Mouse (Mus musculus): ENCODE measurements at regions not wholly inside any gene's neighbourhood (a gene's known extent, or its start where the extent isn't known, plus 50 kb on each side); places are given as distances from the start of the nearest gene placed in this dataset.

GRCm38 (mm10) chr2:72578322-72578721, 102.4 kb downstream of the Cdca7 start:
- no peak for ATAC-seq (ENCODE audit: insufficient number of reproducible peaks, insufficient read depth, low FRiP score, low TSS enrichment, low read depth)
- no peak overlapping the region for H3K4me2 ChIP-seq
- no peaks in the 10 kb centered on the region for H3K9me3 ChIP-seq
- H3K27ac ChIP-seq, result no peak overlapping the region
- WGBS, result 71% methylated on average over 1 of the region's 1 CpGs
- H3K27me3 ChIP-seq, result no peaks in the 10 kb centered on the region
- H3K4me3 ChIP-seq, result no peak overlapping the region
- no peaks in the 10 kb centered on the region for H3K36me3 ChIP-seq
- H3K9ac ChIP-seq, result no peak overlapping the region
- H3K4me1 ChIP-seq, result no peaks in the 10 kb centered on the region

GRCm38 (mm10) chr2:72581136-72581535, 105.2 kb downstream of the Cdca7 start:
- Histone ChIP-seq H3K4me3 (no peak overlapping the region), H3K27ac (no peak overlapping the region), H3K4me1 (no peaks in the 10 kb centered on the region), H3K4me2 (no peak overlapping the region), H3K27me3 (no peaks in the 10 kb centered on the region), H3K36me3 (no peaks in the 10 kb centered on the region), H3K9me3 (peaks cover 5% of the 10 kb centered on the region; the same call in 1 of the 2 replicates), H3K9ac (no peak overlapping the region)
- 80% methylated on average over 6 of the region's 6 CpGs for WGBS
- ATAC-seq (ENCODE audit: insufficient number of reproducible peaks, insufficient read depth, low FRiP score, low TSS enrichment, low read depth), result no peak

DNA sequence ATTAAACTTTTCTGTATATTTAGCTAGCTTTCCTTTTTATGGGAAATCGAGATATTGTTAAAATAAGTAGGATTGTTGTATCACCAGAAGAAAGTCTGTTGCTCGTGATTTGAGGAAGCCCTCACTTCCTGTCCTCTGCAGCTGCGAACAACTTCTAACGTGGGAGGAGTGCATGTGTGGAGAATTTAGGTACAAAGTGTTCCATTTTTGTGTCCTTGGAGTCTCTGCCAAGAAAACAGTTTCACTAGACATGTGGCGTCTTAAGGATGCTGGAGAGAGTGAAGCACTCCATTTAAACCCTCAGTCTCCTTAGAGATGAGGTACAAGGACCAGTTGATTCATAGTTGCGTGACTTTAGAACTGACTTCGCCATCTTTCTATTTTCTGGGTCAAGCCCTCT, 112.9 kb downstream of the Cdca7 start:
- Histone ChIP-seq H3K27ac (no peak overlapping the region), H3K36me3 (no peaks in the 10 kb centered on the region)
- no peak for ATAC-seq (ENCODE audit: insufficient number of reproducible peaks, insufficient read depth, low FRiP score, low TSS enrichment, low read depth)

GRCm38 (mm10) chr2:72592011-72592410, 116.1 kb downstream of the Cdca7 start:
- ATAC-seq (ENCODE audit: insufficient number of reproducible peaks, insufficient read depth, low FRiP score, low TSS enrichment, low read depth), result no peak
- H3K27me3 ChIP-seq, result no peaks in the 10 kb centered on the region
- 65% methylated on average over 3 of the region's 3 CpGs for WGBS

More for the DNA sequence above, 112.9 kb downstream of the Cdca7 start:
- peaks cover 5% of the 10 kb centered on the region; the same call in 1 of the 2 replicates for H3K9me3 ChIP-seq
- H3K4me3 ChIP-seq, result no peak overlapping the region
- H3K9ac ChIP-seq, result no peak overlapping the region
- 67% methylated on average over 7 of the region's 7 CpGs for WGBS
- no peaks in the 10 kb centered on the region for H3K27me3 ChIP-seq
- no peak overlapping the region for H3K4me2 ChIP-seq
- no peaks in the 10 kb centered on the region for H3K4me1 ChIP-seq

DNA sequence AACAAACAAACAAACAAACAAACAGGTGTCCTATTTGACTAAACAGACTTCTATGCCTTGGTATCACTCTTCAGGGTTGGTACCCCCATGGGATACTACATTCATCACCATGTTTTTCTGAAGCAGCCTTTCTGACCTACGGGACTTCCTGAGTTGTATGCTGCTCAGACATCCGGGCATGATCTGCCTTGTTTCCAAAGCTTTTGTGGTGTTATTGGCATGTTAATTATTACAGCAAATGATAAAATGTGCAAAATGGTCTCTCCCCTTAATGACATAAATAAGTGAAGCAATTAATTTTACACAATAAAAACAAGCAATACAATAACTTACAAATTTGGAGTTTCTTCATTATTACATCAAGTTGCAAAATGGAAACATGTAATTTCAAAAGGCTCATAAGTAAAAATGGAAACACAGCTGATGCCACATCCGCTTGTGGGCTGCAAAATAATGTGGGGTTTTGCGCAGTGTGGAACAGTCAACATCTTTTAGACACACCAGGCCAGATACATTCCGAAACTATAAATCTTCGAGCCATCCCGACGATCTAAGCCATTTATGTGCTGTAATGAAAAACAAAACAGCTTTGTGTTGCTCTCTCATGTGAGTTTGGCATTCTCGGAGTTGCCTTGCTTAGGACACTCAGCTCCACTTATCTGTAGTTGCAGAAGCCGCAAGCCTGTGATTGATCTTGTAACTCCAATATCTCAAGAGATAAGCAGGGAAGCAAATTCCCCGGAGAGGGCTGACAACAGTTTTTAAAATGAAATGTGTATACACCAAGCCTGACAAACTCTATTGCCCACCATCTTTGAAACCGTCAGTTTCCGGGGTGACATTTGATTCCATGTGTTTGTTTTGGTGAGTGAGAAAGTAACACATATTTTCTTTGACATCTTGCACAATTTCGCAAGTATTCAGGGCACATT, 121.3 kb downstream of the Cdca7 start:
- Histone ChIP-seq H3K4me3 (no peak overlapping the region), H3K27ac (no peak overlapping the region), H3K9ac (no peak overlapping the region), H3K4me1 (0 out of 2 replicates have a peak, but pooled peaks cover 3% of the 10 kb centered on the region), H3K27me3 (no peaks in the 10 kb centered on the region), H3K36me3 (no peaks in the 10 kb centered on the region), H3K4me2 (no peak overlapping the region), H3K9me3 (no peaks in the 10 kb centered on the region)
- ATAC-seq (ENCODE audit: insufficient number of reproducible peaks, insufficient read depth, low FRiP score, low TSS enrichment, low read depth), result no peak
- WGBS, result 65% methylated on average over 14 of the region's 14 CpGs

More at GRCm38 (mm10) chr2:72592011-72592410, 116.1 kb downstream of the Cdca7 start:
- Histone ChIP-seq H3K4me2 (no peak overlapping the region), H3K36me3 (no peaks in the 10 kb centered on the region), H3K9ac (no peak overlapping the region), H3K27ac (no peak overlapping the region), H3K4me1 (no peaks in the 10 kb centered on the region), H3K9me3 (no peaks in the 10 kb centered on the region), H3K4me3 (no peak overlapping the region)

GRCm38 (mm10) chr2:72597941-72598340, 122.0 kb downstream of the Cdca7 start:
- Histone ChIP-seq H3K36me3 (no peaks in the 10 kb centered on the region), H3K27ac (no peak overlapping the region), H3K4me1 (0 out of 2 replicates have a peak, but pooled peaks cover 6% of the 10 kb centered on the region), H3K9me3 (no peaks in the 10 kb centered on the region), H3K9ac (no peak overlapping the region), H3K4me2 (no peak overlapping the region), H3K27me3 (no peaks in the 10 kb centered on the region), H3K4me3 (no peak overlapping the region)
- 59% methylated on average over 9 of the region's 9 CpGs for WGBS
- no peak for ATAC-seq (ENCODE audit: insufficient number of reproducible peaks, insufficient read depth, low FRiP score, low TSS enrichment, low read depth)

GRCm38 (mm10) chr2:72600723-72601122, 124.8 kb downstream of the Cdca7 start:
- Histone ChIP-seq H3K4me2 (no peak overlapping the region), H3K9me3 (no peaks in the 10 kb centered on the region), H3K4me3 (no peak overlapping the region), H3K36me3 (no peaks in the 10 kb centered on the region), H3K27me3 (no peaks in the 10 kb centered on the region), H3K9ac (no peak overlapping the region), H3K4me1 (0 out of 2 replicates have a peak, but pooled peaks cover 6% of the 10 kb centered on the region), H3K27ac (no peak overlapping the region)
- ATAC-seq (ENCODE audit: insufficient number of reproducible peaks, insufficient read depth, low FRiP score, low TSS enrichment, low read depth), result no peak

DNA sequence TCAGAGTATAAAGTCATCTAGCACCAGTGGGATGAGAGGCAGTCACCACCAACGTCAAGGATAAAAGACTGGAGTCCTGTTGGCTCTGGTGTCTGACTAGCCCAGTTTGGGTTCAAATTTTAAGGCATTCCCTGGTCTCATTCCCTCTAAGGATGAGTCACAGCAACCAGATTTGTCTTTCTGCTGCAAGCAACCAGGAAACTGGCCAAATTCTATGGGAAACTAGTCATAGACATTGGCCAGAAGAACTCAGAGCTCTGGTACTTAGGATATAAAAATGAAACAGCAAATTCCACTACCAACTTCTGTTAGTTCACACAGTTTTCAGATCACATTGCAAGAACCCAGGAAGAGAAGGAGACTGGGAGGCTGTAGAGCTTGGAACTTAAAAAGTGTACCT, 126.2 kb downstream of the Cdca7 start:
- no peak for ATAC-seq (ENCODE audit: insufficient number of reproducible peaks, insufficient read depth, low FRiP score, low TSS enrichment, low read depth)
- 0 out of 2 replicates have a peak, but pooled peaks cover 6% of the 10 kb centered on the region for H3K4me1 ChIP-seq
- 64% methylated on average over 1 of the region's 1 CpGs for WGBS
- H3K27me3 ChIP-seq, result no peaks in the 10 kb centered on the region
- no peak overlapping the region for H3K4me2 ChIP-seq
- H3K36me3 ChIP-seq, result no peaks in the 10 kb centered on the region
- no peak overlapping the region for H3K4me3 ChIP-seq
- no peak overlapping the region for H3K9ac ChIP-seq
- no peaks in the 10 kb centered on the region for H3K9me3 ChIP-seq
- no peak overlapping the region for H3K27ac ChIP-seq

DNA sequence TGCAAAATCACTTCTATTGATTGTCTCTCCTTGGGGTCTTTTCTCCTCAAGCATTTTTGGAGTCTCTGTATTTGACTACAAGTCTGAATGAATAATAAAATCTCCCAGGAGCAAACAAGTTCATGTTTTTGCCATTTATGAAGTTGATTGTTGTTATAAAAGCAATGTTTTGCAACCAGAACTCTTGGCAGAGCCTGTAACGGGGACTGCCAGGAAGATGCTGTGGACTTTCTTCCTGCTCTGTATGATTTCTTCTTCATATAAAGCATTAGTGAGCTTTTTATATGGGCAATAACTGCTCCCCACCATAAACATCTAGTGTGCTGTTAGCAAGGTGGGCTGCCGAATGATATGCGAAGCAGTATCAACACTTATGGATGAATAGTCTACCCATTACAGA, 136.3 kb downstream of the Cdca7 start:
- Histone ChIP-seq H3K27ac (no peak overlapping the region), H3K9ac (no peak overlapping the region), H3K36me3 (no peaks in the 10 kb centered on the region), H3K4me2 (no peak overlapping the region), H3K4me3 (no peak overlapping the region), H3K27me3 (no peaks in the 10 kb centered on the region), H3K4me1 (peaks cover 10% of the 10 kb centered on the region; the same call in 1 of the 2 replicates), H3K9me3 (no peaks in the 10 kb centered on the region)
- WGBS, result 91% methylated on average over 3 of the region's 3 CpGs
- no peak for ATAC-seq (ENCODE audit: insufficient number of reproducible peaks, insufficient read depth, low FRiP score, low TSS enrichment, low read depth)

DNA sequence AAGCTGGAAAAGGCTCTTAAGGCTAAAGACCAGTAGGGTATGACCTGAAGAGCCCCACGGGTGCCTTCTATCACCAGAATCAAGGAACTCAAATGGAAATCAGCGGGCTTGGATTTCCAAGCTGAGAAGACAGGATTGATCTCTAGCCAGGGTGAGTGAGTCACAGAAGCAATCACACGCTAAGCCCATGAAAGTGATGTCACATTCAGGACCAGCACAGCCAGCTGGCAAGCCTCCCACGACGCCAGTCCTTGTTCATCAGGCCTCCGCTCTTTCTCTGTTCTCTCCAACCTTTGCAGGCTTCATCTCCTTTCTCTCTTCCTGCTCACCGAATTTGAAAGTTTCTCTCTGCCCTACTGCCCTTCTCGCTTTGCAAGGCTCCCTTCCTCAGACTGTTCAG, 138.3 kb downstream of the Cdca7 start:
- Histone ChIP-seq H3K4me3 (no peak overlapping the region), H3K36me3 (no peaks in the 10 kb centered on the region), H3K27ac (no peak overlapping the region), H3K9me3 (no peaks in the 10 kb centered on the region), H3K27me3 (no peaks in the 10 kb centered on the region), H3K4me1 (peaks cover 14% of the 10 kb centered on the region; the same call in 1 of the 2 replicates), H3K4me2 (no peak overlapping the region), H3K9ac (no peak overlapping the region)
- 65% methylated on average over 8 of the region's 8 CpGs for WGBS
- no peak for ATAC-seq (ENCODE audit: insufficient number of reproducible peaks, insufficient read depth, low FRiP score, low TSS enrichment, low read depth)

GRCm38 (mm10) chr2:72615869-72616268, 139.9 kb downstream of the Cdca7 start:
- 87% methylated on average over 2 of the region's 2 CpGs for WGBS
- Histone ChIP-seq H3K4me3 (no peak overlapping the region), H3K27ac (no peak overlapping the region), H3K4me1 (peaks cover 24% of the 10 kb centered on the region), H3K36me3 (no peaks in the 10 kb centered on the region), H3K9me3 (no peaks in the 10 kb centered on the region), H3K4me2 (no peak overlapping the region), H3K27me3 (no peaks in the 10 kb centered on the region), H3K9ac (no peak overlapping the region)
- ATAC-seq (ENCODE audit: insufficient number of reproducible peaks, insufficient read depth, low FRiP score, low TSS enrichment, low read depth), result no peak

- Histone ChIP-seq H3K4me2 (no peak overlapping the region), H3K9me3 (no peaks in the 10 kb centered on the region), H3K27me3 (no peaks in the 10 kb centered on the region), H3K27ac (no peak overlapping the region), H3K4me1 (peaks cover 25% of the 10 kb centered on the region), H3K9ac (no peak overlapping the region), H3K36me3 (no peaks in the 10 kb centered on the region), H3K4me3 (no peak overlapping the region)
- no peak for ATAC-seq (ENCODE audit: insufficient number of reproducible peaks, insufficient read depth, low FRiP score, low TSS enrichment, low read depth)
These were observed 140.5 kb downstream of the Cdca7 start for GRCm38 (mm10) chr2:72616412-72616811.

All from embryonic facial prominence, embryonic 13.5 days (tissue).